Mouse (Mus musculus) B cell, adult 2 months (primary cell): ENCODE results near the gene Apopt1.

Source experiments
- DNase-seq, 2 experiments: peaks; one replicate each; pipeline ENCODE4 v3.0.0; 2022

Apopt1 gene

GRCm38 (mm10) chr12:111682003-111682402 lies 31.1 kb upstream of the Apopt1 start:
- no peak for DNase-seq

GRCm38 (mm10) chr12:111682806-111683205 lies 30.3 kb upstream of the Apopt1 start:
- no peak for DNase-seq

GRCm38 (mm10) chr12:111686390-111686789 lies 26.7 kb upstream of the Apopt1 start:
- no peak for DNase-seq

- DNase-seq, result no peak
These were observed 25.6 kb upstream of the Apopt1 start for GRCm38 (mm10) chr12:111687350-111688068.

- DNase-seq, result no peak
These were observed 25.0 kb upstream of the Apopt1 start for GRCm38 (mm10) chr12:111688069-111688428.

- DNase-seq, result no peak
These were observed 23.6 kb upstream of the Apopt1 start for GRCm38 (mm10) chr12:111689426-111689825.

GRCm38 (mm10) chr12:111691346-111691872 lies 21.7 kb upstream of the Apopt1 start:
- no peak for DNase-seq

- no peak for DNase-seq
These were observed 20.2 kb upstream of the Apopt1 start for GRCm38 (mm10) chr12:111692899-111693298.

GRCm38 (mm10) chr12:111693341-111694270 lies 19.5 kb upstream of the Apopt1 start:
- DNase-seq, result no peak

- DNase-seq, result no peak
These were observed 18.7 kb upstream of the Apopt1 start for GRCm38 (mm10) chr12:111694271-111694781.

GRCm38 (mm10) chr12:111694880-111695804 lies 17.9 kb upstream of the Apopt1 start:
- no peak for DNase-seq

- DNase-seq, result peak; percentile 62 to 65
These were observed 16.8 kb upstream of the Apopt1 start for GRCm38 (mm10) chr12:111696239-111696638.

- DNase-seq, result no peak
These were observed 15.4 kb upstream of the Apopt1 start for GRCm38 (mm10) chr12:111697708-111698107.

- DNase-seq, result no peak
These were observed 14.6 kb upstream of the Apopt1 start for GRCm38 (mm10) chr12:111698346-111698913.

GRCm38 (mm10) chr12:111699542-111699941 lies 13.5 kb upstream of the Apopt1 start:
- DNase-seq, result no peak

- DNase-seq, result no peak
These were observed 12.1 kb upstream of the Apopt1 start for GRCm38 (mm10) chr12:111700920-111701458.

- DNase-seq, result no peak
These were observed 9.8 kb upstream of the Apopt1 start for GRCm38 (mm10) chr12:111703301-111703700.

- DNase-seq, result no peak
These were observed 8.5 kb upstream of the Apopt1 start for GRCm38 (mm10) chr12:111704609-111705008.

GRCm38 (mm10) chr12:111705186-111705973 lies 7.7 kb upstream of the Apopt1 start:
- no peak for DNase-seq

GRCm38 (mm10) chr12:111708181-111708580 lies 4.9 kb upstream of the Apopt1 start:
- DNase-seq, result no peak

GRCm38 (mm10) chr12:111710091-111710490 lies 3.0 kb upstream of the Apopt1 start:
- no peak for DNase-seq
